Mouse (Mus musculus): Measurements from ENCODE around the gene Eif4enif1. TPM values are rescaled to one million over a fixed set of nuclear protein-coding genes. Genes with fewer than 3 reads are reported as not detected.
A peak's percentile ranks its signal among the peaks of the same experiment; 100 is the strongest.
"Not testable (repeated sequence)": the region's sequence is repeated elsewhere in the genome, so short reads cannot be mapped to it uniquely, and the experiment has no call there.

Gene Eif4enif1
- total RNA-seq, 2 experiments from 2014 or later, result 32.9 to 38.2 TPM

DNA sequence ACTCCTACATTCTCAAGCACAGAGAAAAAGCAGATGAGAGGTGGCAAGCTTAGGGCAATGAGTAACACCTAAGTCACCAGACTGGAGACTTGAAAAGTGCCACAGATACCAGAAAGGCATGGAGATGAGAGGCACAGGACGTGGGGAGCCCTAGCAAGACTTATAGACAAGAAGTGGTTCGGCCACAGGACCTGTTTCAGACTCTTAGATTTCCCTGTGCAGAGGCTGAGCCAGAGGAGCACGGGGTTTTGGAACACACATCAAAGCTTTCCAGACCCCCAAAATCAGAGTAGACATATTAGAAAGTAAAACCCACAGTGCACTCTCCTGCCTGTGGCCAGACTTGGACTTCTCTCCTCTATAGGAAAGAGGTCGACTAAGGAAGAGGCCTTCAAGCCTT, 20.9 kb upstream of the Eif4enif1 start:
- peak; percentile 77 for DNase-seq

DNA sequence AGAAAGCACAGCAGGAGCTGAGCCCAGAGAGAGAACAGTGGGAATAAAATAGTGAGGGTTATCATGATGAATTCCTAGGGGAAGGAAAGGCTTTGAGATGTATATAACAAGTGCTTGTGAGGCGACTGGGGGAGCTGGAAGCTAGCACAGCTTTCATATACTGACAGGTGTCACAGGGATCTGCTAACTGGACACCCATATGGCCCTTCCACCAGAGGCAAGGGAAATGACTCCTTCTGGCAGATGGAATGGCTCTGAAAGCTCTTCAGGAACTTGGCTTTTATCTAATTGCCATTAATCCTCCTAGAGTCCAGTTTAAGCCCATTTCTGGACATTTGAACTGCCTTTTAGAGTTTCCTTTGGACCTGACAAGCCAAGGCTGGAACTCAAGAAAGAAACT, 20.2 kb upstream of the Eif4enif1 start:
- DNase-seq, result not testable (repeated sequence)

DNA sequence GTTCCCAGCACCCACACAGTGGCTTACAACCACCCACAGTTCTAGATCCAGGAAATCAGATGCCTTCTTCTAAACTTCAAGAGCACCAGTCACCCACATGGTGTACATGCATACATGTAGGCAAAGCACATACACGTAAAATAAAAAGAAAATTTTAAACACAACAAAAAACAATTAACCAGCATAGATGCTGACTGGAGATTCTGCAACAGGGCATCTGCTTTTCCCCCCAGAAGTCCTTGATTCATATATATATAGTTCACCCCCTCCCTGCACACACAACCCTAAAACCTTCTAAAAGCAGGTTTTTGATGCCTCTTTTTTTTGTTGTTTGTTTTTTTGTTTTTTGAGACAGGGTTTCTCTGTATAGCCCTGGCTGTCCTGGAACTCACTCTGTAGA, 19.5 kb upstream of the Eif4enif1 start:
- DNase-seq, result peak; percentile 18

DNA sequence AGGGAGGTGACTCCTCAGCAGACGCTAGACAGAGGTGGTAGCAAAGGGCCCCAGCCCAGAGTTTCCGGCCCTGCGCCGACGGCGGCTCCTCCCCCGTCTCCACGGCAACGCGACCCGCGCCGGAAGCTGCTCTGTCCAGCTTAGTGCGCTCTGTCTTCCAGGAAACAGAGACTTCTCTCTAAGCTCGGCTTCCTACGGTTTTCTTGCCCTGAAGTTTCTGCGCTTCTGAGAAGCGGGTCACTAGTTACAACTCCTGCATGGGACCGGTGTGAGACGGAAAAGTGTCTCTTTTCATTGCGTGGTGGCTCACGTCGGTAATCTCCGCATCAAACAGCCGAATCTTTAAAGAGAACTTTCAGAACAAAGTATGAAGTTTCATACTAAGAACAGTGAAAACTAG, 8.8 kb upstream of the Eif4enif1 start, which contains the start of gene Sfi1:
TSS of gene Sfi1 (minus strand) at position 101 of the 400 bp plus-strand sequence.
- DNase-seq, result no peak

DNA sequence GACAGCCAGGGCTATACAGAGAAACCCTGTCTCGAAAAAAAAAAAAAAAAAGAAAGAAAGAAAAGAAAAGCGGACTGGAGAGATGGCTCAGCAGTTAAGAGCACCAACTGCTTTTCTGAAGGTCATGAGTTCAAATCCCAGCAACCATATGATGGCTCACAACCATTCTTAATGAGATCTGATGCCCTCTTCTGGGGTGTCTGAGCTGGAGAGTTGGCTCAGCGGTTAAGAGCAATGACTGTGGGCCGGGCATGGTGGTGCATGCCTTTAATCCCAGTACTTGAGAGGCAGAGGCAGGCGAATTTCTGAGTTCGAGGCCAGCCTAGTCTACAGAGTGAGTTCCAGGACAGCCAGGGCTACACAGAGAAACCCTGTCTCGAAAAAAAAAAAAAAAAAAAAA, 1.6 kb upstream of the Eif4enif1 start:
- not testable (repeated sequence) for DNase-seq

DNA sequence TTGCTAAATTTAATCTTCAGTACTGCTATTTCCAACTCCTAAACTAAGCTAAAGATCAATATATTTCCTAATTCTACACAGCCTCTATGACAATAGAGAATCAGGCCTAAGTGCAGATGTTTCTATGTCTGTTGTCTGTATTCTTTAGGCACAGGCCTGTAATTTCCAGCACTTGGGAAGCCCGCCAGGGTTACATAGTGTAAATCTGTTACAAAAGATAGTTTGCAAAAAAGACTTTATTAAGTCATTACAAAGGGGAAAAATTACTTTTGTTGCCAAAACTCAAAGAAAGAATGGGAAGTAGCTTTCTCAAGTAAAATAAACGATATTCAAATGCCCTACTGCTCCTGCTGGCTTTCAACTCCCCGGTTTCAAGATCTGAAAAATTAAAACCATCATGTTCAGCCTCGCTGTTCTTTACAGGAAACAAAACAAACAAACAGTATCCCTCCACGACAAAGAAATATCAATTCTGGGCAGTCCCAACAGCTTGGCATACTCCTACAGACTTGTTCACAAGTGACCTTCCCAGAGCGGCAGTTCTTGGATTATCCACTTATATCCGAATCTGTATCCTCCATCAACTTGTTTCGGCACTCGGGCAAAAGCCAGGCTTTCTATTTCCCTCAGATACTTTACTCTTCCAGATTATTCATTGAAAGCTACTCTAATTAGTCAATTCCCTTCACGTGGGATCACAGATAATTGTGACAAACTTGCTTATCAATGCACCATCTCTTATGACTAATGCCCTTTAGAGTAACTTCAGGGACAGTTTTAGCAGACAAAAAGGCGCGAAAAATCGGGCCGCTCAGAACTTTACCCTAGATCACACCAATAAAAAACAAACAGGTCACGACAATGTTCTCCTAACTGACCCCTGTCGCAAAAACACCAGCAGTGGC, 614 bp upstream of the Eif4enif1 start:
- DNase-seq, result peak; percentile 10

DNA sequence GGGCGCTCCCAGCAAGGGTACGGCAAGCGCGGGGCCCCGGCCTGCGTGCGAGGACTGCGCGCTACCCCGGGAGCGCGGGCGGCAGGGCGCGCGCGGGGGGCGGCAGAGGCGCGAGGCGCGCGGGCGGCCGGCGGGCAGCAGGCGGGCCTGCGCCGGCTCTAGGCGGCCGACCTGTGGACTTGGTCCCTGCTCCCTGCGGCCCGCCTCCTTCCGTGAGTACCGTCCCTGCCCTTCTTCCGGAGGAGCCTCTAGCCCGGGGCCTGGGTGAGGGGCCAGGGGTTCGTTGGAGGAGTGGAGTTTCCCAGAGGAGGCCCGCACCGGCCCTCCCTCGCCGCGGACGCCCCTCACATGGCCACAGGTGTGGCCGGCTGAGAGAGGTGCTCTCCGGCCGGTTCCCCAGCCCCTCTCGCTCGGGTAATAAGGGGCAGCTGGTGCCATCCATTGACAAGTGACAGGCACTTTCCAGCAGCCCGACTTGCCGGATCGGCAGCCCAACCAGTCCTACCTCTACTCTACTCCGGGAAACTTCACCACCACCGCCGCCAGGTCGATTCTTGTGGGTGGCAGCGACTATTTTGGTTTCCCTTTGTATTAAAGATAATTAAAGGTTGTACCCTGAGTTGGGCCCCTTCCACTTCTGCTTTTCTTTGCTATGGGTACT, 719 bp downstream of the Eif4enif1 start:
- no peak for DNase-seq

DNA sequence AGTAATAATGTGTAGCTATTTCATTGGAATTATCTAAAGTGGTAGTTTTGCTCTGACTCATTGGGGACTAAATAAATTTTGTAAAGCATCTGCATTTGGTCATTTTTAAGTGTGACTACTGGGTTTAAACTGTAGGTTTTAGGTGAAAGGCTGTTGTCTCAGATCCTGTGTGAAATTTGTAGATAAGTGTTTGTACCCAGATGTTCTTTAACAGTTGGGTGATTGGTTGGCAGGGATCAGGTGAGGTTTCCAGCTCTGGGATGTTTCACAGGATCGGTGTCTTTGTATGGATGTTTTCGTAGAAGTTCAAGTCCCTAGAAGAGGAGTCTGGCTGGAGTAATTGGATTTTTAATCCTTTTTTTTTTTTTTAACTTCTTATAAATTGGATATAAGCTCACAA, 1.6 kb downstream of the Eif4enif1 start:
- DNase-seq, result no peak

DNA sequence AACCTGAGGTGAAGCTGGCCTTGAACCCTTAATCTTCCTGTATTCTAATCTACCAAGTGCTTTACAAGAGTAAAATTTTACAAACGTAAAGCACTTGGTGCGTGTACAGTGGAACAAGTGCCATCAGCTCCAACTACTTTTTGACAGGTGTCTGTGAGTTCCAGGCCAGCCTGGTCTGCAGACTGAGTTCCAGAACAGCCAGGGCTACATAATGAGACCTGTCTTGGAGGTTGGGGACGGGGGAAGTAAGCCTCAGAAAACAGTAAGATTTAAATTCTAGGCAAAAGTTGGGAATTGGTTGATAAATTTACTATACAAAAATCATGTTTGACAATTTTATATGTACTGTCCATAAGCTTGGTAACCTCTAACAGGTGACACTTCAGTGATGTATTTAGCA, 3.0 kb downstream of the Eif4enif1 start:
- DNase-seq, result no peak

DNA sequence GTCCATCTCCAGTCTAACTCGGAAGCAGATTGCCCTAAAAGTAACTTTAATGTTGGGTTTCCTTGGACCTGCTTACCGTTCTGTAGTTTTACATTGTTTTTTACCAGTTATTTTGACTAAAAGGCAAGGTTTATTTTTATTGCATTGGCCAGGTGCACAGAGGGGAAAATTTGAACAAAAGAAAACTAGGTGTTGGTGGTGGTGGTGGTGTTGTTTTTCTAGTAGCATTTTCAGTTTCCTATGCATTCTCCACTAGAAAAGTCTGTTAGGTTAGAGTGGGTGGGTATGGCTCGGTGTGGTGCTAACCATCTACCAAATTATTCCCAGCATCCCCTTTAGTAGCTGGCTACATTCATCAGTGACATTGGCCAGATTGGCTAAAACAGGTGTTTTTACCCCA, 4.6 kb downstream of the Eif4enif1 start:
- no peak for DNase-seq

DNA sequence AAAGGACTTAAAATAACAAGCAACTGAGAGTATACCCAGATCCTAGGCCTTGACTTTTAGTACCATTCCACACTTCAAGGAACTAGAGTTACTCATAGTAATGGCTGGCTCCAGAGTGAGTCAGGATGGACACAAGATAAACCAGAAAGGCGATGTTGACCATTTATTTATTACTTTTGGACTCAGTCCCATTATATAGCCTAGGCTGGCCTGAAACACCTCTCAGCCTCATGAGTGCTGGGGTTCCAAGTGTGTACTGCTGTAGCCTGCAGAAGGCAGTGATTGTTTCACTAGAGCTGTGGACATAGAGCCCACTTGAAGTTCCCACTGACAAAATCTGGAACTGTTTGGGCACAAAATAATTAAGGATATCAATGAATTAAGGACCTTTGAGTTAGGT, 10.3 kb downstream of the Eif4enif1 start:
- DNase-seq, result no peak

DNA sequence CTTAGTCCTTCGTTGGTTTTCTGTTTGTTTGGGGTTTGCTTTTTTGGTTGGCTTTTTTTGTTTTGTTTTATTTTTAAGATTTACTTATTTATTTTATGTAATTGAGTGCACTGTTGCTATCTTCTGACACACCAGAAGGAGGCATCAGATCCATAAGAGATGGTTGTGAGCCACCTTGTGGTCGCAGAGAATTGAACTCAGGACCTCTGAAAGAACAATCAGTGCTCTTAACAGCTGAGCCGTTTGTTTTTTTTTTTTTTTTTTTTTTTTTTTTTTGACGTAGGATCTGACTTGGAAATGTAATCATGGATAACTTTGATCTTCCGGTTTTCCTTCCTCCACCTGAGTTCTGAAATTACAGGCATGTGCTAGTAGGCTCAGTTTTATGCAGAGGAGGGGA, 20.9 kb downstream of the Eif4enif1 start:
- DNase-seq, result no peak

DNA sequence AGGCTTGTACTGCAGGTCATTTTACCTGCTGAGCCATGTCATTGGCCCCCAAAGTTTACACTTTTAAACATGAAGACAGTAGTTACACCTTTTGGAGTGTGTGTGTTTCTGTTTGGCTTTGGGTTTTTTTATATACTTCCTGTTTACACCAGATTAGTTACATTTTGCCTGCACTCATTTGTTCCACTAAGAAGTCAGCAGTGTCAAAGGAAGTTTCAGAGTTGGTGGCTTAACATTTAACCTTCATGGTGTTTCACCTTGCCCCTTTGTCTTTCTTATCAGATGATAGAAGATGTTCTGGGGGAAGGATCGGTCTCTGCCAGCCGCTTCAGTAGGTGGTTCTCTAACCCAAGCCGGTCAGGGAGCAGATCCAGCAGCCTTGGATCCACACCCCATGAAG, 24.9 kb downstream of the Eif4enif1 start:
- DNase-seq, result no peak

DNA sequence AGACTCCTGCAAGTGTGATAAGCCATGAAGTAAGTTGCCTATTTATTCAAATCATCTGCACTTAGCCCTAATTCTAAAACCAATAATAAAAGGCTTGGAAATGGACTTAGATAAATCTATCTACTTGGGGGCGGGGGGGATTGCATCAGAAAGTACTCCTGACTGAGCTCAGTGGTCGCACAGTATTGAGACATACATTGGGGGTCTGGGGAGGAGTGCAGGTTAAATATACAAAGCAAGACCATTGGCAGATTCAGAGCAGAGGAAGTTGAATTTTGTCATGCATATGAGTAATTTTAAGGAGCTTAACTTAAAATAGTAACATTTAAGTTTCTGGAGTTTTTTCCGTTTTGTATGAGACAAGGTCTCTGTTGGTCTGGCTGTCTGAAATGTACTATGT, 30.1 kb downstream of the Eif4enif1 start:
- DNase-seq, result no peak

DNA sequence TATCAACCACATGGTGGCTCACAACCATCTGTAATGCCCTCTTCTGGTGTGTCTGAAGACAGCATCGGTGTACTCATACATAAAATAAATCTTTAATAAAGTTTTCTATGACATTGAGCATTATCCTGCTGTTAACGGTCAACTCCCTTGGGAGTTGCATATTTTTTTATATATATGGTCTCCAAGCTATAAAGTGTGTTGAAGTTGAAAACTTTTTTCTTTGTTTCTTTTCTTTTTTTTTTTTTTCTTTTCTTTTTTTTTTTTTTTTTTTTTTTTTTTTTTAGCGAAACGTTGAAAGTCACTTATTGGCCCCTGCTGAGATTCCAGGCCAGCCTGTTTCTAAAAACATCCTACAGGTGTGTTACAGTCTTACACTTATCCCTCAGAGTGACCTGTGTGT, 31.5 kb downstream of the Eif4enif1 start:
- DNase-seq, result no peak

DNA sequence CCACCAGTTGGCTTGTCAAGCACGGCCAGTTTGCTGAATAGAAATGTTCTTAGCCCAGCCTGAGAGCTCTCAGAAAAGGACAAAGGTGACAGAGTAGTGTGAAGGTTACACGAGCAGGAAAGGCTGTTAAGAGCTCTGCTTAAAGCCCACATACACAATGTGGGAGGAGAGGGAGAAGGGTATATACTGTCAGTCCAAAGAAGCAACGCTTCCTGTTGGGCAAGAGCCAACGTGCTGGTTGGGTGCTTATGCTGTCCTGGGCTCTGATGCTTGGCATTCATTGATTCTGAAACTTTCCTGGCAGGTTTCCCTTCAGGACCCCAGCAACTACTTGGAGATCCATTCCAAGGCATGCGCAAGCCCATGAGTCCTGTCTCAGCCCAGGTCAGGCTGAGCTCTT, 33.1 kb downstream of the Eif4enif1 start:
- DNase-seq, result no peak

DNA sequence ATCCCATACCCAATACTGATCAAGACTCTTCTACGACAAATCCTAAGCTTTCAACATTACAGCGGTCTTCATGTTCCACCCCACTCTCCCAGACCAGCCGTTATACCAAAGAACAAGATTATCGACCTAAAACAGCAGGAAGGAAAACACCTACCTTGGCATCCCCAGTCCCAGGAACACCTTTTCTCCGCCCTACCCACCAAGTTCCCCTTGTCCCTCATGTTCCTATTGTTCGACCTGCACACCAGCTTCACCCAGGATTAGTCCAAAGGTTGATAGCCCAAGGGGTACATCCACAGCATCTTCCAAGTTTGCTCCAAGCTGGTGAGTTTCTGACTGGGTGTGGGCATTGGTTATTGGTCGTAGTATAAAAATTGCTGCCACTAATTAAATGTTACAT, 40.2 kb downstream of the Eif4enif1 start:
- DNase-seq, result no peak

DNA sequence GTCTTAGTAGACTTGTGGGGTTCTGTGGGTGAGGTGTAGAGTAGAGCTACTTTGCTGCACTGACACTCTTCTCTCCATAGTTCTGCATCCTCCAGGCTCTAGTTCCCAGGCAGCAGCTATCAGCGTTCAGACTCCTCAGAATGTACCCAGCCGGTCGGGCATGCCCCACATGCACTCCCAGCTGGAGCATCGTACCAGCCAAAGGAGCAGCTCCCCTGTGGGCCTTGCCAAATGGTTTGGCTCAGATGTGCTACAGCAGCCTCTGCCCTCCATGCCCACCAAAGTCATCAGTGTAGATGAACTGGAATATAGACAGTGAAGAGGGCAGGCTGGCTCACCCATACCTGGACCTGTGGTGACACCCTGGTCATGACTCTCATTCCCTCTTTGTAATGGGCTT, 41.6 kb downstream of the Eif4enif1 start:
- peak; percentile 7 for DNase-seq

DNA sequence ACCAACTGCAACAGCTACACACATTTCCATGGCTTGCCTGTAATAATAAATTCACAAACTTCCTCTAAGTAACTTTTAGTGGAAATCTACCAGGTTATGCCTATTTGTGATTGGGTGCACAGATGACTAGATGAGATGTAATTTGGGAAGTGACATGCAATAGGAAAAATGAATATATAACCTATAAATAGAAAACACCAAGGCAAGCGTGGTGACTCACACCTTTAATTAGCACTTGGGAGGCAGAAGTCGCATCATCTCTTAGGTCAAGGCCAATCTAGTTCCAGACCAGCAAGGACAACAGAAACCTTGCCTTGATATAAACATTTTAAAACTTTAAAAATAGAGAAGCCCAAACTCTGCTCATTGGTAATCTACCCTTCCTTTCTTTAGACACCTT, 45.2 kb downstream of the Eif4enif1 start:
- DNase-seq, result no peak

DNA sequence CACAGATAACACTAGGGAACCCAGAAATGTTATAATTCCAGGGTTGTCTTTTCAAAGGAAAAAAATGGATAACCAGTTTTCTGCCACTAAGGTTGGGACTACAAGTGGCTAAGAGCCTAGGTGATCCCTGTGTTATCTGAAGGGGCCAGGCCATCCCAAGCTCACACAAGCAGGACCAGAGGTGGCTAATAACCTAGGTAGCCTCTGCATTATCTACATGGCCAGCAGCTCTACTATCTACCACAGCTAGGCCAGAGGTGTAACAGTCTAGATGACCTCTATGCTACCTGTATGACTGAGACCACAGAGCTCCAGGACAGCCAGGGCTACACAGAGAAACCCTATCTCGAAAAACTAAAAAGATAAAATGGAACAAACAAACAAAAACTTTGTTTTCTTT, 57.3 kb downstream of the Eif4enif1 start:
- DNase-seq, result no peak

DNA sequence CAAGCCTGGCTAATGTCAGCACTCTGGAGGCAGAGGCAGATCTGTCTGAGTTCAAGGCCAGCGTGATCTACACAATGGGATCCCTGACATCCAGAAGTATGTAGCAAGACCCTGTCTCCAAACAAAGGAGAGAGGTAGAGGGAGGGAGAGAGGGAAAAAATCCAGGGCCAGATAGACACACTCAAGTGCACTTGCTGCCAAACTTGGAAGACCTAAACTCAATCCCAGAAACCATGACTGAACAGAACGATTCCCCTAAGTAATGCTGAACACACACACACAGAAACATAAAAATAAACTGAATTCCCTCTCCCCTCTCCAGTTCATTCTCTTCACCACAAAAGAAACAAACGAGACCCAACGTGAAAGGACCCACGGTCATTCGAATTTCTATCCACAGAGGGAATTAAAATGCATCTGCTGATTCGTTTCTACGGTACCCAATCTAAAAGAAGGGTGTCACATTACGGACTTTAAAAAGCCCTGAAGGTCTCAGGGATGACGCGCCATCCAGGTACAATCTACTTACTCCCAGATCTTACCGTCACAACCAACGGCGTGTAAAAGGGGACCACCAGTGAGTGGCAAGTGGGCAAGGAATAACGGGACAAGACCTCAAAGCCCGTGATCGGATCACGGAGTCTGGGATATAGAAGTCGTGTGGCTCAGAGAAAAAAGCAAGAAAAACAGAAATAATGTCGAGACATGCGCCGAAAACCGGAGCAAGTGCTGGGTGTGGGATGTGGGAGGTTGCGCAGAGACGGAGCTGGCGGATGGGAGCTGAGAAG, 63.3 kb downstream of the Eif4enif1 start:
- DNase-seq, result no peak

DNA sequence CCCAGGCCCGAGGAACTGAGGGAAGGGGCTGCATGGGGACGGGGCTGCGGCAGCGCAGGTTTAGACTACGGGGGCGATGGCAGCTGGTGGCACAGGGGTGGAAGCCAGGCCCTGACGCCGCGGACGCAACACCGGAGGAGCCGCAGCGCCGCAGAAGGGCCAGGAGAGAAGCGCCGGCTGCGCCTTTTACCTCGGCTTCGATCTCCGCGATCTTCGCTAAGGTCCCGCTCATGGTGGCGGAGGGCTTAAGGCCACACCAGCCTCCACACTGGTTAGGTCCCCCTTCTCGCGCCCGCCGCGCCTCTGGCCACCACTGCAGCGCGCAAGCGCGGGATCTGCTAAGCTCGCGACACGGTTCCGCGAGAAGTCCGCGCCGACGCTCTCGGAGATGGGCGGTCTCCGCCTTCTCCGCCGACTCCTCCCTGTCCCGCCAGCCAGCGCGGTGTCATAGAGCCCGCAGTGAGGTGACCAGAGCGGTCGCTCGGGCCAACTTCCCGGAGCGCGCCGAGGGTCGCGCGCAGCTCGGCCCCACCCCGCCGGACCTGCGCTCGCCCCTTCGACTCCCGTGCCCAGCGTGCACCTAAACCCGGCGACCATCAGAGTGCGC, 64.0 kb downstream of the Eif4enif1 start, which contains the start of gene Drg1:
TSS of gene Drg1 (minus strand) at position 337 of the 607 bp plus-strand sequence.
- peak; percentile 95 for DNase-seq
